Mouse (Mus musculus): Measurements from ENCODE around the gene Zcchc14. TPM values are rescaled to one million over a fixed set of nuclear protein-coding genes. Genes with fewer than 3 reads are reported as not detected.

Zcchc14 gene
- total RNA-seq (2014; rRNA removed) (69.0 and 85.8 TPM in 2 replicates), polyA plus RNA-seq (2015; fragmentation: Nextera tagmentation; extraction: Ambion mirVana) (13.9 and 17.4 TPM in 2 replicates)

- peaks cover 29% of the 10 kb centered on the region for H3K4me1 ChIP-seq (ENCODE audit: insufficient read depth)
- H3K4me2 ChIP-seq (ENCODE audit: low read depth): peak within 1 kb of the TSS; percentile 81
- DNase-seq (peak; percentile 99), ATAC-seq (peak; percentile 98)
- peak within 1 kb of the TSS; percentile 86 for H3K9ac ChIP-seq
- peak within 1 kb of the TSS; percentile 100 for H3K27ac ChIP-seq (ENCODE audit: low read depth, low read length)
- peak within 1 kb of the TSS; percentile 87 for H3K4me3 ChIP-seq (ENCODE audit: low read depth, low read length)
- 0 out of 2 replicates have a peak, but pooled peaks cover 3% of the 10 kb centered on the region for H3K36me3 ChIP-seq (ENCODE audit: insufficient read depth)
- H3K27me3 ChIP-seq (ENCODE audit: insufficient read depth, low read length): no peaks in the 10 kb centered on the region
- WGBS: under 1% methylated on average over 56 of the region's 67 CpGs
- H3K9me3 ChIP-seq (ENCODE audit: low read length): no peaks in the 10 kb centered on the region
- TF ChIP-seq CTCF (IDR thresholded peaks at IDR 0.05; ENCODE audit: low read depth): no peak
Observed at GRCm38 (mm10) chr8:121652774-121653323, at the start of gene Zcchc14. TSS of gene Zcchc14 (minus strand) at chr8:121652901.

- DNase-seq: no peak
- Histone ChIP-seq H3K4me3 (ENCODE audit: low read depth, low read length) (no peak overlapping the region), H3K27ac (ENCODE audit: low read depth, low read length) (no peak overlapping the region), H3K9me3 (ENCODE audit: low read length) (no peaks in the 10 kb centered on the region), H3K36me3 (ENCODE audit: insufficient read depth) (no peaks in the 10 kb centered on the region), H3K4me1 (ENCODE audit: insufficient read depth) (peaks cover 10% of the 10 kb centered on the region), H3K27me3 (ENCODE audit: insufficient read depth, low read length) (no peaks in the 10 kb centered on the region), H3K9ac (no peak overlapping the region), H3K4me2 (ENCODE audit: low read depth) (no peak overlapping the region)
- ATAC-seq: no peak
- 96% methylated on average over 2 of the region's 2 CpGs for WGBS
- TF ChIP-seq CTCF (IDR thresholded peaks at IDR 0.05; ENCODE audit: low read depth): no peak
Observed at GRCm38 (mm10) chr8:121699936-121700335, 47.2 kb upstream of the Zcchc14 start.

GRCm38 (mm10) chr8:121698615-121699101 lies 46.0 kb upstream of the Zcchc14 start:
- H3K27ac ChIP-seq (ENCODE audit: low read depth, low read length): peak overlapping the region; percentile 29; the same call in 1 of the 2 replicates
- WGBS: 8% methylated on average over 9 of the region's 9 CpGs
- peak overlapping the region; percentile 41 for H3K4me2 ChIP-seq (ENCODE audit: low read depth)
- no peaks in the 10 kb centered on the region for H3K27me3 ChIP-seq (ENCODE audit: insufficient read depth, low read length)
- ATAC-seq (peak; percentile 12; the same call in 1 of the 2 replicates), DNase-seq (no peak)
- no peak for TF ChIP-seq CTCF (IDR thresholded peaks at IDR 0.05; ENCODE audit: low read depth)
- H3K9me3 ChIP-seq (ENCODE audit: low read length): no peaks in the 10 kb centered on the region
- H3K9ac ChIP-seq: 0 out of 2 replicates have a peak overlapping the region, but pooled peaks have one; percentile 25
- H3K4me1 ChIP-seq (ENCODE audit: insufficient read depth): peaks cover 10% of the 10 kb centered on the region
- H3K4me3 ChIP-seq (ENCODE audit: low read depth, low read length): no peak overlapping the region
- no peaks in the 10 kb centered on the region for H3K36me3 ChIP-seq (ENCODE audit: insufficient read depth)

GRCm38 (mm10) chr8:121697735-121698614 lies 45.3 kb upstream of the Zcchc14 start:
- Histone ChIP-seq H3K27me3 (ENCODE audit: insufficient read depth, low read length) (no peaks in the 10 kb centered on the region), H3K36me3 (ENCODE audit: insufficient read depth) (no peaks in the 10 kb centered on the region), H3K27ac (ENCODE audit: low read depth, low read length) (peak overlapping the region; percentile 67), H3K4me1 (ENCODE audit: insufficient read depth) (peaks cover 10% of the 10 kb centered on the region), H3K9me3 (ENCODE audit: low read length) (no peaks in the 10 kb centered on the region), H3K4me3 (ENCODE audit: low read depth, low read length) (peak overlapping the region; percentile 9; the same call in 1 of the 2 replicates), H3K4me2 (ENCODE audit: low read depth) (peak overlapping the region; percentile 41), H3K9ac (peak overlapping the region; percentile 48)
- TF ChIP-seq CTCF (IDR thresholded peaks at IDR 0.05; ENCODE audit: low read depth): no peak
- DNase-seq: peak; percentile 65
- peak; percentile 54 for ATAC-seq
- 0% methylated on average over 17 of the region's 17 CpGs for WGBS

- ATAC-seq (no peak), DNase-seq (no peak)
- Histone ChIP-seq H3K27ac (ENCODE audit: low read depth, low read length) (no peak overlapping the region), H3K4me3 (ENCODE audit: low read depth, low read length) (no peak overlapping the region), H3K4me1 (ENCODE audit: insufficient read depth) (peaks cover 10% of the 10 kb centered on the region), H3K27me3 (ENCODE audit: insufficient read depth, low read length) (no peaks in the 10 kb centered on the region), H3K36me3 (ENCODE audit: insufficient read depth) (no peaks in the 10 kb centered on the region), H3K9ac (no peak overlapping the region), H3K4me2 (ENCODE audit: low read depth) (no peak overlapping the region), H3K9me3 (ENCODE audit: low read length) (no peaks in the 10 kb centered on the region)
- no peak for TF ChIP-seq CTCF (IDR thresholded peaks at IDR 0.05; ENCODE audit: low read depth)
- 76% methylated on average over 6 of the region's 6 CpGs for WGBS
Observed at GRCm38 (mm10) chr8:121695585-121696184, 43.0 kb upstream of the Zcchc14 start.

GRCm38 (mm10) chr8:121694453-121694852 lies 41.8 kb upstream of the Zcchc14 start:
- Histone ChIP-seq H3K36me3 (ENCODE audit: insufficient read depth) (no peaks in the 10 kb centered on the region), H3K27ac (ENCODE audit: low read depth, low read length) (no peak overlapping the region), H3K4me1 (ENCODE audit: insufficient read depth) (peaks cover 10% of the 10 kb centered on the region), H3K27me3 (ENCODE audit: insufficient read depth, low read length) (no peaks in the 10 kb centered on the region), H3K9me3 (ENCODE audit: low read length) (no peaks in the 10 kb centered on the region), H3K9ac (no peak overlapping the region), H3K4me3 (ENCODE audit: low read depth, low read length) (no peak overlapping the region), H3K4me2 (ENCODE audit: low read depth) (no peak overlapping the region)
- TF ChIP-seq CTCF (IDR thresholded peaks at IDR 0.05; ENCODE audit: low read depth): peak; percentile 78
- ATAC-seq: no peak; the same call in 1 of the 2 replicates
- WGBS: 49% methylated on average over 4 of the region's 4 CpGs
- DNase-seq: no peak
